Mouse (Mus musculus) liver, embryonic 11.5 days (tissue): ENCODE results near the gene Serac1. TPM values are rescaled to one million over a fixed set of nuclear protein-coding genes. Genes with fewer than 3 reads are reported as not detected.
"Not testable (repeated sequence)": the region's sequence is repeated elsewhere in the genome, so short reads cannot be mapped to it uniquely, and the experiment has no call there.

ENCODE experiments used
- ATAC-seq: fragments of 200-750 bp; cut with Nextera tagmentation; replicated peaks from 2 replicates; pipeline ENCODE4 v1.8.0; 2017; ENCODE audit warnings: moderate number of reproducible peaks, mild to moderate bottlenecking, moderate TSS enrichment, moderate library complexity; ENCODE audit not compliant: low FRiP score
- DNase-seq: peaks from one replicate; pipeline ENCODE4 v3.0.0-alpha.2; 2017; ENCODE audit warnings: low spot score
- H3K27ac ChIP-seq: fragments of 300-500 bp; sonication (generic); 2 replicates; pipeline ENCODE4 v1.5.1; 2014; ENCODE audit warnings: mild to moderate bottlenecking, low read depth, low read length, control low read depth
- H3K27me3 ChIP-seq: fragments of 300-500 bp; sonication (generic); replicated peaks from 2 replicates; pipeline ENCODE4 v1.6.1; 2014; ENCODE audit warnings: low read length, mixed read lengths; ENCODE audit not compliant: control insufficient read depth, insufficient read depth
- H3K36me3 ChIP-seq: fragments of 300-500 bp; sonication (generic); 2 replicates; pipeline ENCODE4 v1.6.1; 2014; ENCODE audit warnings: mild to moderate bottlenecking, low read length, moderate library complexity, mixed read lengths; ENCODE audit not compliant: control insufficient read depth, insufficient read depth
- H3K4me1 ChIP-seq: fragments of 300-500 bp; sonication (generic); replicated peaks from 2 replicates; pipeline ENCODE4 v1.6.1; 2014; ENCODE audit warnings: low read length, mixed read lengths; ENCODE audit not compliant: control insufficient read depth, insufficient read depth
- H3K4me2 ChIP-seq: fragments of 300-500 bp; sonication (generic); 2 replicates; pipeline ENCODE4 v1.6.1; 2014; ENCODE audit warnings: mild to moderate bottlenecking, control low read depth, moderate library complexity
- H3K4me3 ChIP-seq: fragments of 300-500 bp; sonication (generic); 2 replicates; pipeline ENCODE4 v1.5.1; 2014; ENCODE audit warnings: low read depth, low read length, control low read depth
- H3K9ac ChIP-seq: fragments of 300-500 bp; sonication (generic); 2 replicates; pipeline ENCODE4 v1.6.1; 2014; ENCODE audit warnings: low read depth, low read length, control low read depth
- H3K9me3 ChIP-seq: fragments of 300-500 bp; sonication (generic); 2 replicates; pipeline ENCODE4 v1.6.1; 2016; ENCODE audit warnings: low read length, inconsistent platforms, mixed read lengths; ENCODE audit not compliant: control insufficient read depth
- WGBS: fragments of 180-500 bp; shearing (Covaris S2); extraction: QIAGEN DNeasy Blood & Tissue Kit; methylation state at CpG from one replicate; pipeline ENCODE4 v1.1.7; 2014; 5-methylcytosine and 5-hydroxymethylcytosine counted together
- polyA plus RNA-seq: library from polyadenylated mRNA; unstranded; fragments of >200 nt; fragmentation: Nextera tagmentation; extraction: Ambion mirVana; gene quantifications from 2 replicates; pipeline ENCODE4 v1.2.1, GENCODE M21; 2014

The Serac1 gene
- polyA plus RNA-seq, 1 experiment from 2014 or later = 4.6 TPM

GRCm38 (mm10) chr17:6052801-6053200 is 26.7 kb downstream of the Serac1 start:
- no peak overlapping the region for H3K9ac ChIP-seq
- ATAC-seq (no peak), DNase-seq (no peak)
- no peak overlapping the region for H3K27ac ChIP-seq
- H3K4me3 ChIP-seq = no peak overlapping the region
- H3K9me3 ChIP-seq = no peaks in the 10 kb centered on the region
- no peaks in the 10 kb centered on the region for H3K4me1 ChIP-seq
- WGBS = 76% methylated on average over 4 of the region's 4 CpGs
- H3K36me3 ChIP-seq = no peaks in the 10 kb centered on the region
- H3K27me3 ChIP-seq = no peaks in the 10 kb centered on the region
- no peak overlapping the region for H3K4me2 ChIP-seq

- Histone ChIP-seq H3K9me3 (no peaks in the 10 kb centered on the region), H3K9ac (no peak overlapping the region), H3K4me1 (no peaks in the 10 kb centered on the region), H3K27me3 (no peaks in the 10 kb centered on the region), H3K27ac (no peak overlapping the region), H3K4me2 (no peak overlapping the region), H3K4me3 (no peak overlapping the region), H3K36me3 (peaks cover 2% of the 10 kb centered on the region; the same call in 1 of the 2 replicates)
- WGBS = 89% methylated on average over 10 of the region's 10 CpGs
- DNase-seq (no peak), ATAC-seq (no peak)
These were observed 42.0 kb downstream of the Serac1 start for GRCm38 (mm10) chr17:6037507-6037906.

- 89% methylated on average over 11 of the region's 11 CpGs for WGBS
- ATAC-seq (no peak), DNase-seq (no peak)
- no peaks in the 10 kb centered on the region for H3K27me3 ChIP-seq
- H3K27ac ChIP-seq = no peak overlapping the region
- no peaks in the 10 kb centered on the region for H3K9me3 ChIP-seq
- H3K4me1 ChIP-seq = no peaks in the 10 kb centered on the region
- H3K36me3 ChIP-seq = no peaks in the 10 kb centered on the region
- H3K4me3 ChIP-seq = no peak overlapping the region
- no peak overlapping the region for H3K4me2 ChIP-seq
- no peak overlapping the region for H3K9ac ChIP-seq
These were observed 42.7 kb downstream of the Serac1 start for GRCm38 (mm10) chr17:6036872-6037271.

- Histone ChIP-seq H3K27me3 (no peaks in the 10 kb centered on the region), H3K9ac (no peak overlapping the region), H3K27ac (no peak overlapping the region), H3K36me3 (no peaks in the 10 kb centered on the region), H3K4me3 (no peak overlapping the region), H3K9me3 (no peaks in the 10 kb centered on the region), H3K4me2 (no peak overlapping the region), H3K4me1 (no peaks in the 10 kb centered on the region)
- DNase-seq (no peak), ATAC-seq (no peak)
- WGBS = 78% methylated on average over 8 of the region's 8 CpGs
These were observed 43.1 kb downstream of the Serac1 start for GRCm38 (mm10) chr17:6036458-6036857.

GRCm38 (mm10) chr17:6035661-6036060 is 43.9 kb downstream of the Serac1 start:
- no peak overlapping the region for H3K4me3 ChIP-seq
- ATAC-seq = no peak
- H3K4me1 ChIP-seq = no peaks in the 10 kb centered on the region
- DNase-seq = no peak
- H3K27me3 ChIP-seq = no peaks in the 10 kb centered on the region
- no peak overlapping the region for H3K4me2 ChIP-seq
- no peak overlapping the region for H3K9ac ChIP-seq
- no peaks in the 10 kb centered on the region for H3K9me3 ChIP-seq
- no peak overlapping the region for H3K27ac ChIP-seq
- WGBS = 62% methylated on average over 8 of the region's 8 CpGs
- no peaks in the 10 kb centered on the region for H3K36me3 ChIP-seq

- ATAC-seq (no peak), DNase-seq (no peak)
- peaks cover 4% of the 10 kb centered on the region; the same call in 1 of the 2 replicates for H3K36me3 ChIP-seq
- WGBS = 83% methylated on average over 7 of the region's 7 CpGs
- H3K9me3 ChIP-seq = no peaks in the 10 kb centered on the region
- H3K4me1 ChIP-seq = peaks cover under 1% of the 10 kb centered on the region; the same call in 1 of the 2 replicates
- no peaks in the 10 kb centered on the region for H3K27me3 ChIP-seq
- H3K9ac ChIP-seq = no peak overlapping the region
- no peak overlapping the region for H3K27ac ChIP-seq
- H3K4me3 ChIP-seq = no peak overlapping the region
- H3K4me2 ChIP-seq = no peak overlapping the region
These were observed 53.7 kb downstream of the Serac1 start for GRCm38 (mm10) chr17:6025831-6026230.

GRCm38 (mm10) chr17:6021374-6021789 is 58.2 kb downstream of the Serac1 start:
- not testable (repeated sequence) for H3K4me2 ChIP-seq, DNase-seq, H3K9ac ChIP-seq

GRCm38 (mm10) chr17:6020636-6021035 is 58.9 kb downstream of the Serac1 start:
- H3K4me3 ChIP-seq = no peak overlapping the region
- H3K36me3 ChIP-seq = 0 out of 2 replicates have a peak, but pooled peaks cover 2% of the 10 kb centered on the region
- no peaks in the 10 kb centered on the region for H3K9me3 ChIP-seq
- H3K4me2 ChIP-seq = no peak overlapping the region
- peaks cover 5% of the 10 kb centered on the region; the same call in 1 of the 2 replicates for H3K4me1 ChIP-seq
- no peak overlapping the region for H3K9ac ChIP-seq
- WGBS = 58% methylated on average over 7 of the region's 7 CpGs
- no peaks in the 10 kb centered on the region for H3K27me3 ChIP-seq
- H3K27ac ChIP-seq = no peak overlapping the region
- DNase-seq (no peak), ATAC-seq (no peak)

More at GRCm38 (mm10) chr17:6021374-6021789, 58.2 kb downstream of the Serac1 start:
- 56% methylated on average over 5 of the region's 5 CpGs for WGBS
- not testable (repeated sequence) for H3K27ac ChIP-seq, H3K4me1 ChIP-seq, H3K36me3 ChIP-seq, ATAC-seq, H3K27me3 ChIP-seq, H3K4me3 ChIP-seq, H3K9me3 ChIP-seq

- 52% methylated on average over 2 of the region's 2 CpGs for WGBS
- no peak overlapping the region for H3K27ac ChIP-seq
- H3K27me3 ChIP-seq = no peaks in the 10 kb centered on the region
- peaks cover 5% of the 10 kb centered on the region; the same call in 1 of the 2 replicates for H3K4me1 ChIP-seq
- H3K36me3 ChIP-seq = 0 out of 2 replicates have a peak, but pooled peaks cover 2% of the 10 kb centered on the region
- no peaks in the 10 kb centered on the region for H3K9me3 ChIP-seq
- no peak overlapping the region for H3K4me3 ChIP-seq
- H3K9ac ChIP-seq = no peak overlapping the region
- ATAC-seq = no peak
- DNase-seq = no peak
- H3K4me2 ChIP-seq = no peak overlapping the region
These were observed 59.8 kb downstream of the Serac1 start for GRCm38 (mm10) chr17:6019776-6020175.
